Mouse (Mus musculus) kidney, postnatal 0 days (tissue): ENCODE measurements around the gene Snx11. TPM values are rescaled to one million over a fixed set of nuclear protein-coding genes. Genes with fewer than 3 reads are reported as not detected.

Source experiments
- ATAC-seq: fragments of 200-750 bp; cut with Nextera tagmentation; replicated peaks from 2 replicates; pipeline ENCODE4 v1.8.0; 2017; ENCODE audit warnings: low read depth, moderate number of reproducible peaks, moderate TSS enrichment, moderate library complexity; ENCODE audit not compliant: low FRiP score
- DNase-seq: peaks from one replicate; pipeline ENCODE4 v3.0.0-alpha.2; 2016; ENCODE audit warnings: low spot score
- H3K27ac ChIP-seq: fragments of 300-500 bp; sonication (generic); 2 replicates; pipeline ENCODE4 v1.5.1; 2014; ENCODE audit warnings: mild to moderate bottlenecking
- H3K27me3 ChIP-seq: fragments of 300-500 bp; sonication (generic); 2 replicates; pipeline ENCODE4 v1.6.1; 2014; ENCODE audit warnings: low read length, mixed read lengths; ENCODE audit not compliant: insufficient read depth
- H3K36me3 ChIP-seq: fragments of 300-500 bp; sonication (generic); 2 replicates; pipeline ENCODE4 v1.6.1; 2014; ENCODE audit warnings: low read length, mixed read lengths; ENCODE audit not compliant: insufficient read depth
- H3K4me1 ChIP-seq: fragments of 300-500 bp; sonication (generic); replicated peaks from 2 replicates; pipeline ENCODE4 v1.6.1; 2014; ENCODE audit warnings: antibody characterized with exemption, low read length, mixed read lengths; ENCODE audit not compliant: insufficient read depth
- H3K4me2 ChIP-seq: fragments of 300-500 bp; sonication (generic); 2 replicates; pipeline ENCODE4 v1.6.1; 2014; ENCODE audit warnings: mild to moderate bottlenecking, low read length, moderate library complexity, mixed read lengths
- H3K4me3 ChIP-seq: fragments of 300-500 bp; sonication (generic); replicated peaks from 2 replicates; pipeline ENCODE4 v1.5.1; 2014; ENCODE audit warnings: low read depth, low read length
- H3K9ac ChIP-seq: fragments of 300-500 bp; sonication (generic); 2 replicates; pipeline ENCODE4 v1.6.1; 2014; ENCODE audit warnings: low read depth, low read length
- H3K9me3 ChIP-seq: fragments of 300-500 bp; sonication (generic); replicated peaks from 2 replicates; pipeline ENCODE4 v1.6.1; 2016; ENCODE audit warnings: low read length, inconsistent platforms, mixed read lengths
- CTCF ChIP-seq: IDR thresholded peaks from 2 replicates; pipeline ENCODE4 v1.5.1; 2016; ENCODE audit warnings: antibody characterized with exemption, low read depth, mild to moderate bottlenecking, moderate library complexity
- WGBS: fragments of 180-500 bp; shearing (Covaris S2); extraction: QIAGEN DNeasy Blood & Tissue Kit; methylation state at CpG from one replicate; pipeline ENCODE4 v1.1.7; 2014; 5-methylcytosine and 5-hydroxymethylcytosine counted together
- polyA plus RNA-seq: library from polyadenylated mRNA; unstranded; fragments of >200 nt; fragmentation: Nextera tagmentation; extraction: Ambion mirVana; gene quantifications from 2 replicates; pipeline ENCODE4 v1.2.1, GENCODE M21; 2015

Snx11 gene
- polyA plus RNA-seq, 1 experiment from 2014 or later = 17.6 TPM

DNA sequence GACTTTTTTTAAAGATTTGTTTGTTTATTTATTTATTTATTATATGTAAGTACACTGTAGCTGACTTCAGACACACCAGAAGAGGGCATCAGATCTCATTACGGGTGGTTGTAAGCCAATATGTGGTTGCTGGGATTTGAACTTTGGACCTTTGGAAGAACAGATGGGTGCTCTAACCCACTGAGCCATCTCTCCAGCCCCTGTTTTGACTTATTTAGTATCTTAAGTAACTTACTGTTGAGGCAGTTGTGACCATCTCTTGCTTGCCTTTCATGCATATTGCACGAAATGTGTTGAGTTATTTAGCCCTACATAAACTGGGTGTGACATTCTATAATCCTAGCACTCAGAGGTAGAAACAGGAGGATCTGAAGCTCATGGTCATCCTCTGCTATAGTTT lies 22.2 kb upstream of the Snx11 start:
- no peak for TF ChIP-seq CTCF
- 0 out of 2 replicates have a peak, but pooled peaks cover 3% of the 10 kb centered on the region for H3K4me1 ChIP-seq
- H3K4me3 ChIP-seq = no peak overlapping the region
- no peak overlapping the region for H3K27ac ChIP-seq
- H3K27me3 ChIP-seq = no peaks in the 10 kb centered on the region
- no peak for ATAC-seq
- H3K36me3 ChIP-seq = peaks cover 32% of the 10 kb centered on the region
- DNase-seq = no peak
- 81% methylated on average over 2 of the region's 2 CpGs for WGBS
- no peak overlapping the region for H3K4me2 ChIP-seq
- no peak overlapping the region for H3K9ac ChIP-seq
- H3K9me3 ChIP-seq = no peaks in the 10 kb centered on the region

DNA sequence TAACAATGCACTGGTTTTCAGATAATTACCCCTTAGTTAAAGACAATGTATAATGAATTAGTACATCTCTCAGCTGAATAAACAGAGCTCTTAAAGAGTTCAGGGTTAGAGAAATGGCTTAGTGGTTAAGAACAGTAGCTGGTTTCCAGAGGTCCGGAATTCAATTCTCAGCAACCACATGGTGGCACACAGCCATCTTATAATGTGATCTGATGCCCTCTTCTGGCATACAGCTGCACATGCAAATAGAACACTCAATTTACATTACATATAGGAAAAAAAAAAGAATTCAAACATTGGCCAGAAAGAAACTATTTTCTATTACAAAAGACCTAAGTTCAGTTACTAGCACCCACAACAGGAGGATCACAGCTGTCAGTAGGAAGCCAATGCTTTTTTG lies 19.2 kb upstream of the Snx11 start:
- H3K27ac ChIP-seq = no peak overlapping the region
- WGBS = 41% methylated on average over 1 of the region's 1 CpGs
- no peaks in the 10 kb centered on the region for H3K27me3 ChIP-seq
- no peak for ATAC-seq
- no peak overlapping the region for H3K9ac ChIP-seq
- H3K36me3 ChIP-seq = peaks cover 18% of the 10 kb centered on the region
- 0 out of 2 replicates have a peak, but pooled peaks cover 3% of the 10 kb centered on the region for H3K4me1 ChIP-seq
- no peak overlapping the region for H3K4me2 ChIP-seq
- H3K4me3 ChIP-seq = no peak overlapping the region
- TF ChIP-seq CTCF = peak; percentile 63
- DNase-seq = peak; percentile 61
- H3K9me3 ChIP-seq = no peaks in the 10 kb centered on the region

DNA sequence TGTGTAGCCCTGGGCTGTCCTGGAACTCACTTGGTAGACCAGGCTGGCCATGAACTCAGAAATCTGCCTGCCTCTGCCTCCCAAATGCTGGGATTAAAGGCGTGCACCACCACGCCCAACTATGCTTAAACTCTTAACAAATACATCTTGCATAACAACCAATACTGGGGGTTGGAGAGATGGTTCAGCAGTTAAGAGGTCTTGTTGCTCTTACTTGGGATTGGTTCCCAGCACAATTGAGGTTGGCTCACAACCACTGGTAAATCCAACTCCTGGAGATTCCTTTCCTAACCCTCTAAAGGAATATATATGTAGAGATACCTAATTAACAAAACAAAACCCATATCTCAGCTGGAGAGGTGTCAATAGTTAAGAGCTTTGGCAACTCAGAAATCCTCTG lies 18.7 kb upstream of the Snx11 start:
- Histone ChIP-seq H3K27me3 (no peaks in the 10 kb centered on the region), H3K4me1 (0 out of 2 replicates have a peak, but pooled peaks cover 3% of the 10 kb centered on the region), H3K4me2 (no peak overlapping the region), H3K4me3 (no peak overlapping the region), H3K9ac (no peak overlapping the region), H3K27ac (no peak overlapping the region), H3K9me3 (no peaks in the 10 kb centered on the region), H3K36me3 (peaks cover 14% of the 10 kb centered on the region)
- TF ChIP-seq CTCF = no peak
- WGBS = 100% methylated on average over 2 of the region's 2 CpGs
- no peak for ATAC-seq
- no peak for DNase-seq

DNA sequence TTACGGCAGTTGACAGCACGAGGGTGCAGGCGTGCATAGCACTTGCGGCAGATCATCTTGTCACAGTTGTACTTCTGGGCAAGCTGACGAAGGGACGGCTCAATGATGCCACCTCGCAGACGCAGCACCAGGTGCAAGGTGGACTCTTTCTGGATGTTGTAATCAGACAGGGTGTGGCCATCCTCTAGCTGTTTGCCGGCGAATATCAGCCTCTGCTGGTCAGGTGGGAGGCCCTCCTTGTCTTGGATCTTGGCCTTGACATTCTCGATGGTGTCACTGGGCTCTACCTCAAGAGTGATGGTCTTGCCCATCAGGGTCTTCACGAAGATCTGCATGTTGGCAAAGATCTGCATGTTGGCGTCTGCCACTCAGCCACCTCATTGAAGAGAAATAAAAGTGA lies 18.1 kb upstream of the Snx11 start:
- DNase-seq (no peak), ATAC-seq (no peak)
- no peak for TF ChIP-seq CTCF
- no peaks in the 10 kb centered on the region for H3K9me3 ChIP-seq
- no peak overlapping the region for H3K27ac ChIP-seq
- H3K4me2 ChIP-seq = no peak overlapping the region
- H3K27me3 ChIP-seq = no peaks in the 10 kb centered on the region
- no peak overlapping the region for H3K4me3 ChIP-seq
- H3K9ac ChIP-seq = no peak overlapping the region
- H3K36me3 ChIP-seq = peaks cover 8% of the 10 kb centered on the region
- WGBS = 93% methylated on average over 13 of the region's 13 CpGs
- H3K4me1 ChIP-seq = peaks cover 8% of the 10 kb centered on the region

DNA sequence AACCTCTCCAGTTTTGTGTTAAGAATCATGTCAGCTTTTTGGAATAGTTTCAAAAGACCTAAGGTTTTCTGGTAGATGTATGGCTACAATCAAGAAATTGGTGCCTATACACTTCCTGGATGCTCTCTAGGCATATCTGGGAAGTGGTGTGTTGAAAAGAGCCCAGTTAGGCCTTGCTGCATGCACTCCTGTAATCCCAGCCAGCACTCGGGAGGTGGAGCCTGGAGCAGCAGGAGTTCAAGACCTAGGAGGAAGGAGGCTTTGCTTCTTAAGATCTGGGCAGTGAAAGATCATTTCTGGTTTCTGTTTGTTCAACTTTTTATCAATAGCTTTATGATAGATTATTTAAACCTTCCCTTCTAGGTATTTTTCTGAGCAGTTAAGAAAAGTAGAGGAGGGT lies 13.3 kb upstream of the Snx11 start:
- H3K4me2 ChIP-seq = peak overlapping the region; percentile 54
- ATAC-seq = no peak
- DNase-seq = no peak
- H3K9me3 ChIP-seq = no peaks in the 10 kb centered on the region
- H3K4me3 ChIP-seq = no peak overlapping the region
- no peaks in the 10 kb centered on the region for H3K36me3 ChIP-seq
- H3K27me3 ChIP-seq = no peaks in the 10 kb centered on the region
- no peak overlapping the region for H3K27ac ChIP-seq
- TF ChIP-seq CTCF = no peak
- no peak overlapping the region for H3K9ac ChIP-seq
- WGBS = 4% methylated on average over 1 of the region's 1 CpGs
- peaks cover 12% of the 10 kb centered on the region for H3K4me1 ChIP-seq

DNA sequence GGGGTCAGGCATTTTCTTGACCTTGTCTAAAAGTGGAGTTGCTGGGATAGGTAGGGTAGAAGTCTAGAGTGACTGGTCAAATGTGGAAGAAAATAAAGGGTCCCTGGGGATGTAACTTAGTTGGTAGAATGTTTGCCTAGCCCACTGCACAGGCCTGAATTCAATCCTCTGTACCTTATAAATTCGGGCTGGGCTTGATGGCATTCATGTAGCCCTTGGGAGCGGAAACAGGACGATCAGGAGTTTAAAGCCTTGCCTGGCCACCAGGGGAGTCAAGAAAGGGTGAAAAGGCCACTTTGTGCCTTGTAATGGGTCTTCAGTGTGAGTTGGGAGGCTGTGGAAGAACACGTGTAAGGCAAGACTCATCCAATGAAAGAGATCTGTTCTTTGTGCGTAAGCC lies 12.6 kb upstream of the Snx11 start:
- Histone ChIP-seq H3K4me2 (peak overlapping the region; percentile 54), H3K4me1 (peaks cover 12% of the 10 kb centered on the region), H3K36me3 (no peaks in the 10 kb centered on the region), H3K27ac (peak overlapping the region; percentile 90; the same call in 1 of the 2 replicates), H3K9me3 (no peaks in the 10 kb centered on the region), H3K27me3 (no peaks in the 10 kb centered on the region), H3K4me3 (peak overlapping the region; percentile 78), H3K9ac (peak overlapping the region; percentile 85)
- DNase-seq (no peak), ATAC-seq (no peak)
- 10% methylated on average over 5 of the region's 5 CpGs for WGBS
- peak; percentile 40 for TF ChIP-seq CTCF
